Mouse (Mus musculus): ENCODE data around the gene Lrrc2. TPM values are rescaled to one million over a fixed set of nuclear protein-coding genes. Genes with fewer than 3 reads are reported as not detected.

Gene Lrrc2
- total and polyA plus RNA-seq, 3 experiments, result 1.6 to 3.6 (median 1.6) TPM

DNA sequence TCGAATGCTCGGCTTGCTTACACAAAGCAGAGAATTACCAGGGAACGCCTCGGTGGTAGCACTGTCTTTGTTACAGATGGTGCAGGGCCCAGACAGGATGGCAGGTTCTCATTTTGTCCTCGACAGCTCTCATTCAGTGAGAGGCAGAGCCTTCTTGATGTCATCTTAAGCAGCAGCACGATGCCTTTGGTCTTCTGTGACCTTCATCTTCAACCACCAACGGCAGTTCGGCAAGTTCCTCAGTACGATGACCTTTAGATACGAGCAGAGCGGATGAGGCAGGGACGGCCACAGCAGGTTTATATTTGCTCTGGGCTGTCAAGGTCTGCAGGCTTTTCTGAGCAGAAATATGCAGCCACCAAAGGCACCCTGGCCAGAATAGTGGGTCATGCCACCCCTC is 50.3 kb downstream of the Lrrc2 start:
- no peaks in the 10 kb centered on the region for H3K9me3 ChIP-seq (replicated peaks; ENCODE audit: low read length)
- no peaks in the 10 kb centered on the region for H3K79me2 ChIP-seq (replicated peaks; ENCODE audit: control insufficient read depth, extremely low read depth, insufficient read depth, poor library complexity, severe bottlenecking)
- no peaks in the 10 kb centered on the region for H3K36me3 ChIP-seq (replicated peaks in 1 of 2; ENCODE audit: control insufficient read depth in 1 of 2, insufficient read depth in 1 of 2, low read length in 1 of 2)
- no peak overlapping the region for H3K9ac ChIP-seq (ENCODE audit: insufficient read depth, low read depth)
- H3K4me2 ChIP-seq (ENCODE audit: insufficient read depth, low read depth, poor library complexity, severe bottlenecking), result no peak overlapping the region
- H3K4me1 ChIP-seq (ENCODE audit: control insufficient read depth in 1 of 2, insufficient read depth in 2 of 2), result peaks cover 7 to 34% of the 10 kb centered on the region in 2 experiments
- no peak overlapping the region for H3K27ac ChIP-seq (ENCODE audit: insufficient read depth, low read depth)
- DNase-seq (ENCODE audit: extremely low read depth), result no peak
- in situ Hi-C loops (cut with MboI; ENCODE audit: low pct_ligation_motif_present, low pct_unique_long_range_greater_than_20kb, low sequenced_read_pairs) (no loop called here), dilution Hi-C loops (cut with MboI; ENCODE audit: extremely low pct_ligation_motif_present, extremely low pct_unique_long_range_greater_than_20kb, low sequenced_read_pairs) (no loop called here)
- H3K4me3 ChIP-seq (replicated peaks in 1 of 3; ENCODE audit: low read depth in 2 of 3, low read length in 2 of 3, poor library complexity in 1 of 3), result no peak overlapping the region
- no peaks in the 10 kb centered on the region for H3K27me3 ChIP-seq (replicated peaks)
- TF ChIP-seq SIN3A (IDR thresholded peaks at IDR 0.05; ENCODE audit: low read length), result no peak
- TF ChIP-seq JUN (IDR thresholded peaks at IDR 0.05; ENCODE audit: insufficient read depth, low read depth, low read length), result no peak
- no peak for TF ChIP-seq MAFK (IDR thresholded peaks at IDR 0.05; ENCODE audit: insufficient replicate concordance, low read length)
- no peak for TF ChIP-seq CHD2 (IDR thresholded peaks at IDR 0.05; ENCODE audit: low read length)
- no peak for TF ChIP-seq CHD1 (IDR thresholded peaks at IDR 0.05; ENCODE audit: low read depth, low read length)
- TF ChIP-seq E2F4 (IDR thresholded peaks at IDR 0.05; ENCODE audit: insufficient replicate concordance, low read depth, low read length), result no peak
- TF ChIP-seq MEF2A (IDR thresholded peaks at IDR 0.05; ENCODE audit: borderline replicate concordance, low read depth, low read length), result no peak
- no peak for TF ChIP-seq ZNF384 (IDR thresholded peaks at IDR 0.05; ENCODE audit: low read depth, low read length)
- TF ChIP-seq HCFC1 (IDR thresholded peaks at IDR 0.05; ENCODE audit: low read depth, low read length), result no peak
- TF ChIP-seq ZMIZ1 (IDR thresholded peaks at IDR 0.05; ENCODE audit: low read depth, low read length), result no peak
- TF ChIP-seq POLR2A (IDR thresholded peaks at IDR 0.05; ENCODE audit: low read depth, low read length), result no peak
- TF ChIP-seq MXI1 (IDR thresholded peaks at IDR 0.05; ENCODE audit: low read depth, low read length), result no peak
- TF ChIP-seq UBTF (IDR thresholded peaks at IDR 0.05; ENCODE audit: low read depth, low read length), result no peak

DNA sequence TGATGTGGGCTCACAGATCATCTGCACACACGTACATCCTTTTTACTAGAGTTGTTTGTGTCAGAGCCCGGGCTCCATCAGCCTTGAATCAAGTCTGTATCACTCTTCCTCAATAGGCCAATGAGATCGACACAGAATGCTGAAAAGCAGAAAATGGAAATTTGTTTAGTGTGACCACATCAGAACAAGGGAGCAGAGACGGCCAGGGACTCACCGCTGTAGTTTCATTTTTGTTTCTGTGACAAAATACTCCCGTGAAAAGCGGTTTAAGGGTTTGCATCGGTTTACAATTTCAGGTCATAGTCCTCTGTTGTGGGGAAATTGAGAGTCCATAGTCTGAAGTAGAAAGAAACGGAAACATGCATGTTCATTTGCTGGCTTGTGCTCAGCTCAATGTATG is 51.9 kb downstream of the Lrrc2 start:
- no peak overlapping the region for H3K27ac ChIP-seq (ENCODE audit: insufficient read depth, low read depth)
- no peaks in the 10 kb centered on the region for H3K36me3 ChIP-seq (replicated peaks in 1 of 2; ENCODE audit: control insufficient read depth in 1 of 2, insufficient read depth in 1 of 2, low read length in 1 of 2)
- peak overlapping the region in 1 of 3 experiments; percentile 19 for H3K4me3 ChIP-seq (replicated peaks in 1 of 3; ENCODE audit: low read depth in 2 of 3, low read length in 2 of 3, poor library complexity in 1 of 3)
- dilution Hi-C loops (cut with MboI; ENCODE audit: extremely low pct_ligation_motif_present, extremely low pct_unique_long_range_greater_than_20kb, low sequenced_read_pairs), result no loop called here
- H3K27me3 ChIP-seq (replicated peaks), result no peaks in the 10 kb centered on the region
- no peak for DNase-seq (ENCODE audit: extremely low read depth)
- H3K4me1 ChIP-seq (ENCODE audit: control insufficient read depth in 1 of 2, insufficient read depth in 2 of 2), result peaks cover 7 to 27% of the 10 kb centered on the region in 2 experiments
- no peaks in the 10 kb centered on the region for H3K9me3 ChIP-seq (replicated peaks; ENCODE audit: low read length)
- no peak overlapping the region for H3K9ac ChIP-seq (ENCODE audit: insufficient read depth, low read depth)
- in situ Hi-C loops (cut with MboI; ENCODE audit: low pct_ligation_motif_present, low pct_unique_long_range_greater_than_20kb, low sequenced_read_pairs), result no loop called here
- peak overlapping the region; percentile 69 for H3K4me2 ChIP-seq (ENCODE audit: insufficient read depth, low read depth, poor library complexity, severe bottlenecking)
- TF ChIP-seq MYC (IDR thresholded peaks at IDR 0.05; ENCODE audit: low read depth, low read length) (no peak), BHLHE40 (IDR thresholded peaks at IDR 0.05; ENCODE audit: low read depth, low read length) (peak; percentile 86), NRF1 (IDR thresholded peaks at IDR 0.05; ENCODE audit: low read depth, low read length) (no peak), ETS1 (conservative IDR thresholded peaks at IDR 0.05; ENCODE audit: low read depth, low read length) (peak; percentile 60), RCOR1 (conservative IDR thresholded peaks at IDR 0.05; ENCODE audit: low read depth, low read length) (0 out of 2 replicates have a peak, but pooled peaks have one; percentile 23), MAFK (IDR thresholded peaks at IDR 0.05; ENCODE audit: insufficient replicate concordance, low read length) (peak; percentile 63; the same call in 1 of the 2 replicates), IRF4 (IDR thresholded peaks at IDR 0.05; ENCODE audit: low read depth, low read length) (peak; percentile 77)
- no peaks in the 10 kb centered on the region for H3K79me2 ChIP-seq (replicated peaks; ENCODE audit: control insufficient read depth, extremely low read depth, insufficient read depth, poor library complexity, severe bottlenecking)
